In genomic region chr16:8412213-8412612, GRCm38 (mm10) we compare ENCODE assay signal across 8 mouse cellular contexts. TPM values are rescaled to one million over a fixed set of nuclear protein-coding genes. Genes with fewer than 3 reads are reported as not detected.
DNase-seq lines count a peak whose midpoint lies in the region; ATAC-seq and TF ChIP-seq lines count a peak whose summit lies in the region.

No protein-coding gene starts in this region.

- no peak overlapping the region for H3K4me2 ChIP-seq in forebrain, embryonic 12.5 days
- H3K4me2 ChIP-seq in stomach, postnatal 0 days (replicated peaks; ENCODE audit: low read depth): no peak overlapping the region

- H3K4me3 ChIP-seq in forebrain, embryonic 12.5 days (replicated peaks): no peak overlapping the region
- no peak overlapping the region for H3K4me3 ChIP-seq in stomach, postnatal 0 days (ENCODE audit: low read depth, low read length)

- peak; percentile 83 for ATAC-seq in activated CD4-positive, CD25-positive, alpha-beta regulatory T cell, adult 4 months
- peak; percentile 75 for ATAC-seq in forebrain, embryonic 12.5 days (ENCODE audit: low FRiP score)
- peak; percentile 55 for ATAC-seq in stomach, postnatal 0 days (ENCODE audit: low FRiP score, low TSS enrichment)

- H3K9ac ChIP-seq in forebrain, embryonic 12.5 days: no peak overlapping the region
- H3K9ac ChIP-seq in stomach, postnatal 0 days (ENCODE audit: low read length): no peak overlapping the region

- DNase-seq in cerebellum, adult 11 months: peak; percentile 17
- no peak for DNase-seq in cerebellum, postnatal 4 days (ENCODE audit: low spot score in 2 of 2)
- peak; percentile 48 for DNase-seq in 3134 (ENCODE audit: extremely low read depth, insufficient read length, low spot score)
- DNase-seq in kidney, adult 8-10 months: peak; percentile 13 to 32
- DNase-seq in lung, postnatal 25 days (ENCODE audit: low spot score): peak; percentile 62
- DNase-seq in stomach, postnatal 0 days (ENCODE audit: low spot score): no peak

- no peaks in the 10 kb centered on the region for H3K9me3 ChIP-seq in forebrain, embryonic 12.5 days
- H3K9me3 ChIP-seq in stomach, postnatal 0 days (ENCODE audit: control insufficient read depth, low read length): no peaks in the 10 kb centered on the region

- TF ChIP-seq CTCF in stomach, postnatal 0 days (IDR thresholded peaks at IDR 0.05; ENCODE audit: low read depth): peak; percentile 89

- peaks cover 3% of the 10 kb centered on the region; the same call in 1 of the 2 replicates for H3K4me1 ChIP-seq in forebrain, embryonic 12.5 days
- H3K4me1 ChIP-seq in stomach, postnatal 0 days (replicated peaks; ENCODE audit: control insufficient read depth, insufficient read depth): no peaks in the 10 kb centered on the region

- WGBS in forebrain, embryonic 12.5 days: 14% methylated on average over 7 of the region's 7 CpGs
- WGBS in stomach, postnatal 0 days: 14% methylated on average over 7 of the region's 7 CpGs

- no peak overlapping the region for H3K27ac ChIP-seq in forebrain, embryonic 12.5 days
- no peak overlapping the region for H3K27ac ChIP-seq in stomach, postnatal 0 days (replicated peaks)

- H3K36me3 ChIP-seq in forebrain, embryonic 12.5 days (replicated peaks): no peaks in the 10 kb centered on the region
- H3K36me3 ChIP-seq in stomach, postnatal 0 days (ENCODE audit: control insufficient read depth, insufficient read depth, low read length): no peaks in the 10 kb centered on the region

- H3K27me3 ChIP-seq in forebrain, embryonic 12.5 days: peaks cover 37% of the 10 kb centered on the region
- no peaks in the 10 kb centered on the region for H3K27me3 ChIP-seq in stomach, postnatal 0 days (ENCODE audit: control insufficient read depth, insufficient read depth, low read length)

- TF ChIP-seq EP300 in stomach, postnatal 0 days (optimal IDR thresholded peaks at IDR 0.05): no peak

RNA-seq across cellular contexts. Expression of gene Tmem114, which starts 12.7 kb away (rescaled TPM):
- polyA plus RNA-seq in activated CD4-positive, CD25-positive, alpha-beta regulatory T cell, adult 4 months (2017; shearing (Covaris generic)): not detected
- polyA plus RNA-seq in forebrain, embryonic 12.5 days (2016; fragmentation: Nextera tagmentation; extraction: Ambion mirVana): not detected in 2 replicates
- polyA plus RNA-seq in stomach, postnatal 0 days (2015; fragmentation: Nextera tagmentation; extraction: Ambion mirVana): 0.18 TPM in 1 of 2 replicates, not detected in the other

RNA-seq across cellular contexts. Expression of gene Mettl22, which starts 58.4 kb away (rescaled TPM):
- polyA plus RNA-seq in activated CD4-positive, CD25-positive, alpha-beta regulatory T cell, adult 4 months (2017; shearing (Covaris generic)): 10 to 100 TPM; 16.4 to 32.0 TPM
- polyA plus RNA-seq in forebrain, embryonic 12.5 days (2016; fragmentation: Nextera tagmentation; extraction: Ambion mirVana): 19.3 and 21.1 TPM in 2 replicates
- polyA plus RNA-seq in stomach, postnatal 0 days (2015; fragmentation: Nextera tagmentation; extraction: Ambion mirVana): 9.3 and 12.1 TPM in 2 replicates

Comparison
In these comparisons a context has a peak if more than half of its experiments do, and no peak if none do; other contexts are left out.
1. DNase-seq: peak in cerebellum, adult 11 months (single experiment), 3134 (single experiment), kidney, adult 8-10 months (2 of 2) and lung, postnatal 25 days (single experiment); none in cerebellum, postnatal 4 days (0 of 2) and stomach, postnatal 0 days (single experiment).
2. Peak in every context shown above with its lines, with median percentiles within 50 percentile points of each other: ATAC-seq.